In genomic region chr9:88241203-88241995, GRCm38 (mm10) we compare ENCODE assay signal across 7 mouse cellular contexts.
A peak's percentile ranks its signal among the peaks of the same experiment; 100 is the strongest.
DNase-seq lines count a peak whose midpoint lies in the region; ATAC-seq lines count a peak whose summit lies in the region.

No protein-coding gene starts in this region.

- 4% methylated on average over 18 of the region's 18 CpGs for WGBS in intestine, embryonic 15.5 days
- WGBS in midbrain, embryonic 10.5 days: 8% methylated on average over 18 of the region's 18 CpGs

- H3K27me3 ChIP-seq in intestine, embryonic 15.5 days (replicated peaks): no peaks in the 10 kb centered on the region
- H3K27me3 ChIP-seq in midbrain, embryonic 10.5 days (ENCODE audit: low read depth, poor library complexity, severe bottlenecking): no peaks in the 10 kb centered on the region; the same call in 1 of the 2 replicates

- no peaks in the 10 kb centered on the region for H3K36me3 ChIP-seq in intestine, embryonic 15.5 days
- no peaks in the 10 kb centered on the region for H3K36me3 ChIP-seq in midbrain, embryonic 10.5 days

- intact Hi-C loops in gastrocnemius, postnatal 36 days (cut with DNase I): loop anchor here (2.0 to 10.0 kb wide), 3 partner anchors 86 to 303 kb away; partner anchors contain the start of gene Nt5e
- intact Hi-C loops in left cerebral cortex, postnatal 25 days (cut with DNase I): loop anchor here (1.0 to 5.0 kb wide), 3 partner anchors 121 to 305 kb away; no protein-coding TSS in a partner anchor

- peak; percentile 99 for ATAC-seq in intestine, embryonic 15.5 days

- H3K4me3 ChIP-seq in intestine, embryonic 15.5 days (replicated peaks): peak overlapping the region; percentile 33
- peak overlapping the region; percentile 53 for H3K4me3 ChIP-seq in midbrain, embryonic 10.5 days

- peak overlapping the region; percentile 66 for H3K4me2 ChIP-seq in intestine, embryonic 15.5 days (replicated peaks)

- DNase-seq in adrenal gland, adult 18-20 months (ENCODE audit: low spot score in 2 of 2): peak; percentile 48 to 67
- DNase-seq in embryo, embryonic 10.5 days (ENCODE audit: low spot score): peak; percentile 96
- peak; percentile 30 to 70 for DNase-seq in gastrocnemius, postnatal 36 days
- DNase-seq in left cerebral cortex, postnatal 25 days (ENCODE audit: low spot score in 2 of 2): peak; percentile 52 to 75
- peak; percentile 79 for DNase-seq in midbrain, embryonic 10.5 days (ENCODE audit: low spot score)
- DNase-seq in right cerebral cortex, postnatal 4 days: peak; percentile 31

- no peaks in the 10 kb centered on the region for H3K9me3 ChIP-seq in intestine, embryonic 15.5 days
- no peaks in the 10 kb centered on the region for H3K9me3 ChIP-seq in midbrain, embryonic 10.5 days (replicated peaks)

- no peak overlapping the region for H3K27ac ChIP-seq in intestine, embryonic 15.5 days
- H3K27ac ChIP-seq in midbrain, embryonic 10.5 days (replicated peaks): peak overlapping the region; percentile 55; the same call in 1 of the 2 replicates

- 0 out of 2 replicates have a peak, but pooled peaks cover 3% of the 10 kb centered on the region for H3K4me1 ChIP-seq in intestine, embryonic 15.5 days (replicated peaks)
- H3K4me1 ChIP-seq in midbrain, embryonic 10.5 days: peaks cover 11% of the 10 kb centered on the region

- H3K9ac ChIP-seq in intestine, embryonic 15.5 days: 0 out of 2 replicates have a peak overlapping the region, but pooled peaks have one; percentile 13

Comparison
In these comparisons a context has a peak if more than half of its experiments do, and no peak if none do; other contexts are left out.
1. DNase-seq: peak in every context shown above with its lines; median percentile 96 in embryo, embryonic 10.5 days; 79 in midbrain, embryonic 10.5 days; 64 in left cerebral cortex, postnatal 25 days; 58 in adrenal gland, adult 18-20 months; 50 in gastrocnemius, postnatal 36 days; 31 in right cerebral cortex, postnatal 4 days.